ENCODE assay signal across 1 mouse cellular context in genomic region chr7:45339410-45340065, GRCm38 (mm10).
A peak's percentile ranks its signal among the peaks of the same experiment; 100 is the strongest.
TF ChIP-seq lines count a peak whose summit lies in the region.

No protein-coding gene starts in this region.

TF ChIP-seq in MEL, 35 proteins besides CTCF, POLR2A, EP300 and RAD21 (continued from another document):
- peak; percentile 52; the same call in 1 of the 2 replicates for TF ChIP-seq MAZ (IDR thresholded peaks at IDR 0.05; ENCODE audit: low read depth, low read length)
- TF ChIP-seq SIN3A (IDR thresholded peaks at IDR 0.05; ENCODE audit: low read length) = peak; percentile 64; the same call in 1 of the 2 replicates
- TF ChIP-seq UBTF (IDR thresholded peaks at IDR 0.05; ENCODE audit: borderline replicate concordance, insufficient read depth, low read depth, low read length) = no peak
- peak; percentile 65 for TF ChIP-seq TBP (IDR thresholded peaks at IDR 0.05; ENCODE audit: low read depth, low read length)
- TF ChIP-seq USF2 (IDR thresholded peaks at IDR 0.05; ENCODE audit: borderline replicate concordance in 1 of 2, insufficient read depth in 1 of 2, low read depth in 1 of 2, low read length in 2 of 2) = no peak
- no peak for TF ChIP-seq SMC3 (IDR thresholded peaks at IDR 0.05; ENCODE audit: low read depth, low read length)
- no peak for TF ChIP-seq MAFK (IDR thresholded peaks at IDR 0.05; ENCODE audit: borderline replicate concordance, low read depth, low read length)
- TF ChIP-seq CHD1 (IDR thresholded peaks at IDR 0.05; ENCODE audit: low read depth, low read length) = peak; percentile 99
- TF ChIP-seq ZNF384 (IDR thresholded peaks at IDR 0.05; ENCODE audit: low read depth, low read length) = no peak
- no peak for TF ChIP-seq GABPA (IDR thresholded peaks at IDR 0.05; ENCODE audit: low read depth, low read length)
- no peak for TF ChIP-seq ETS1 (IDR thresholded peaks at IDR 0.05; ENCODE audit: low read depth, low read length)
- TF ChIP-seq E2F4 (IDR thresholded peaks at IDR 0.05; ENCODE audit: borderline replicate concordance, low read depth, low read length) = peak; percentile 64; the same call in 1 of the 2 replicates
- no peak for TF ChIP-seq GATA1 (IDR thresholded peaks at IDR 0.05; ENCODE audit: low read depth, low read length)
- peak; percentile 51; the same call in 1 of the 2 replicates for TF ChIP-seq MXI1 (IDR thresholded peaks at IDR 0.05; ENCODE audit: low read depth, low read length)
- no peak for TF ChIP-seq TAL1 (IDR thresholded peaks at IDR 0.05; ENCODE audit: low read length)
- no peak; the same call in 1 of the 2 replicates for TF ChIP-seq NELFE (IDR thresholded peaks at IDR 0.05; ENCODE audit: low read depth, low read length)
- peak; percentile 56; the same call in 1 of the 2 replicates for TF ChIP-seq MYC (IDR thresholded peaks at IDR 0.05; ENCODE audit: low read depth, low read length)
- TF ChIP-seq MAX (IDR thresholded peaks at IDR 0.05; ENCODE audit: low read length) = no peak
- no peak for TF ChIP-seq ZKSCAN1 (IDR thresholded peaks at IDR 0.05; ENCODE audit: low read depth, low read length)
- TF ChIP-seq POLR2AphosphoS2 (IDR thresholded peaks at IDR 0.05; ENCODE audit: low read length) = peak; percentile 72; the same call in 1 of the 2 replicates
- TF ChIP-seq ZC3H11A (IDR thresholded peaks at IDR 0.05; ENCODE audit: low read depth, low read length) = no peak
- TF ChIP-seq HCFC1 (IDR thresholded peaks at IDR 0.05; ENCODE audit: low read depth, low read length) = peak; percentile 74
- TF ChIP-seq TCF12 (IDR thresholded peaks at IDR 0.05; ENCODE audit: low read depth, low read length) = no peak; the same call in 1 of the 2 replicates
- no peak for TF ChIP-seq POLR2AphosphoS5 (IDR thresholded peaks at IDR 0.05; ENCODE audit: borderline replicate concordance, low read depth, low read length)
- TF ChIP-seq ELF1 (IDR thresholded peaks at IDR 0.05; ENCODE audit: low read depth, low read length) = no peak
- TF ChIP-seq BHLHE40 (IDR thresholded peaks at IDR 0.05; ENCODE audit: borderline replicate concordance, low read depth, low read length) = no peak
- no peak for TF ChIP-seq MYB (IDR thresholded peaks at IDR 0.05; ENCODE audit: low read depth, low read length)
- no peak for TF ChIP-seq USF1 (IDR thresholded peaks at IDR 0.05; ENCODE audit: low read depth, low read length)
- TF ChIP-seq KAT2A (conservative IDR thresholded peaks at IDR 0.05; ENCODE audit: low read depth, low read length) = no peak
- TF ChIP-seq MEF2A (IDR thresholded peaks at IDR 0.05; ENCODE audit: extremely low read depth, insufficient replicate concordance, low read depth, low read length, poor library complexity, severe bottlenecking) = no peak
- no peak for TF ChIP-seq RCOR1 (IDR thresholded peaks at IDR 0.05; ENCODE audit: low read depth, low read length)
